8 mouse cellular contexts compared by ENCODE assay signal in the genomic region with DNA sequence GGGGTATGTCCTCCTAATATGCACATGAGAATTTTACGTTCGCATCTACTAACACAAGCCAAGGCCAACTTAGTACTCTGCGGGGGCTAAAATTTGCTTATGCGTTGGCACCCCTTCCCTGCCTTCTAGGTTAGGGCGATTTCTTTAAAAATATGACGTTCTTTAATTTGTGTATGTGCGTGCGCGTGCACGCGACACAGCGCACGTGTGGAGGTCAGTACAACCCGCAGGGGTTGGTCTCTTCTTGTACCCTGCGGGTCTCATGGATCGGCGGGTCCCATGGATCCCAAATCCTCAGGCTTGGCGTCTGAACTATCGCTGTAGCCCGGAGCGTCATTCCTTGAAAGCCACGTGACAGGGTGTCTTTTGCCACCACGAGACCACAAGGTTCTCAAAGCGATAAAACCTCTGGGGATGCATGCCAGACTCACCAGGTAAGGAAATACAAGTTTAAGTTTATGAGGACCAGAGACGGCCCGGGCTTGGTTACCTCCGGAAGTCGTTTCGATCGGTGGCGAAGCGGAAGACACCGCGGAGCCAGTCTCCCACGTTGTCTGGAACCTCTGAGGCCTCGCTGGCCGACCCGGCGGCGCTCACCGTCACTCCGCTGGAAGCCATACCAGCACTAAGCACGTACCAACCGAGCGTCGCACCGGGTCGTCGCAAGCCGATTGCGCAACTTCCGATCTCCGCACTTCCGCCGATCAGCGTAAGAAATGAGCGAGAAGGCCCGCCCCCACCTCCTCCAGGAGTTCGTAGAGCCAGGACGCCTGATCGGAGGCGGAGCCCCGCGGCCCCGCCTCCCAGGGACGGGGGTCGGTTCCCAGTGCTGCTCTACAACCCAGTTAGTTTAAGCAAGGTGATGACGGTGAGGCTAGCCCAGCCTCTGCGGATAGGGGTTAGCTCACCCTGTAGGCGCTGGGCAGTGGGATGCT. TPM values are rescaled to one million over a fixed set of nuclear protein-coding genes. Genes with fewer than 3 reads are reported as not detected.
DNase-seq lines count a peak whose midpoint lies in the region; ATAC-seq lines count a peak whose summit lies in the region.

No protein-coding gene starts in this region.

- H3K4me1 ChIP-seq in lung, embryonic 16.5 days (replicated peaks; ENCODE audit: control insufficient read depth, insufficient read depth, low read length) = peaks cover 13% of the 10 kb centered on the region

- peak overlapping the region; percentile 68 for H3K4me2 ChIP-seq in lung, embryonic 16.5 days (ENCODE audit: low read depth, low read length)

- peak; percentile 96 for DNase-seq in MEL-GATA-1-ER (ENCODE audit: extremely low read depth, low read depth)
- DNase-seq in cerebellum, adult 8-10 months = peak; percentile 92
- DNase-seq in forelimb bud, embryonic 11.5 days (ENCODE audit: low read depth, low spot score) = peak; percentile 94
- DNase-seq in layer of hippocampus, adult 9-10 months (ENCODE audit: low spot score) = peak; percentile 80
- DNase-seq in ovary, postnatal 10 days (ENCODE audit: low spot score) = peak; percentile 76
- DNase-seq in thymus, postnatal 10 days (ENCODE audit: low spot score in 2 of 2) = peak; percentile 88 to 90

- peak; percentile 89 to 92 for ATAC-seq in hematopoietic stem cell, adult 5-6 weeks (replicated peaks in 1 of 2; ENCODE audit: insufficient read depth in 1 of 2, low FRiP score in 2 of 2, low TSS enrichment in 1 of 2, low read depth in 1 of 2, poor library complexity in 2 of 2, severe bottlenecking in 2 of 2)
- ATAC-seq in lung, embryonic 16.5 days (ENCODE audit: low read depth) = peak; percentile 89

- H3K9ac ChIP-seq in lung, embryonic 16.5 days (ENCODE audit: low read length) = peak overlapping the region; percentile 82

- peak overlapping the region; percentile 77 for H3K4me3 ChIP-seq in lung, embryonic 16.5 days (ENCODE audit: low read length)

- no peaks in the 10 kb centered on the region for H3K9me3 ChIP-seq in lung, embryonic 16.5 days (ENCODE audit: control insufficient read depth, low read length)

- peaks cover 5% of the 10 kb centered on the region for H3K36me3 ChIP-seq in lung, embryonic 16.5 days (ENCODE audit: control insufficient read depth, insufficient read depth, low read length)

- under 1% methylated on average over 70 of the region's 70 CpGs for WGBS in lung, embryonic 16.5 days

- H3K27me3 ChIP-seq in lung, embryonic 16.5 days (ENCODE audit: control insufficient read depth, insufficient read depth, low read depth, low read length) = no peaks in the 10 kb centered on the region

- H3K27ac ChIP-seq in lung, embryonic 16.5 days (ENCODE audit: low read length) = peak overlapping the region; percentile 81

RNA-seq across cellular contexts. Expression of a gene that starts 0.5 kb away (rescaled TPM):
- total RNA-seq in hematopoietic stem cell, adult 5-6 weeks (2017) = 23.4 and 49.8 TPM in 2 replicates
- 389 and 399 TPM in 2 replicates for polyA plus RNA-seq in lung, embryonic 16.5 days (2015; fragmentation: Nextera tagmentation; extraction: Ambion mirVana)

RNA-seq across cellular contexts. Expression of a gene that starts 1.2 kb away (rescaled TPM):
- 1.4 TPM in 2 replicates for total RNA-seq in hematopoietic stem cell, adult 5-6 weeks (2017)
- 5.1 TPM in 2 replicates for polyA plus RNA-seq in lung, embryonic 16.5 days (2015; fragmentation: Nextera tagmentation; extraction: Ambion mirVana)

RNA-seq across cellular contexts. Expression of a gene that starts 6.6 kb away (rescaled TPM):
- not detected in 2 replicates for total RNA-seq in hematopoietic stem cell, adult 5-6 weeks (2017)
- 0.26 and 0.41 TPM in 2 replicates for polyA plus RNA-seq in lung, embryonic 16.5 days (2015; fragmentation: Nextera tagmentation; extraction: Ambion mirVana)

RNA-seq across cellular contexts. Expression of a gene that starts 6.9 kb away (rescaled TPM):
- 1.0 and 3.7 TPM in 2 replicates for total RNA-seq in hematopoietic stem cell, adult 5-6 weeks (2017)
- 0.69 and 0.88 TPM in 2 replicates for polyA plus RNA-seq in lung, embryonic 16.5 days (2015; fragmentation: Nextera tagmentation; extraction: Ambion mirVana)

RNA-seq across cellular contexts. Expression of a gene that starts 39.0 kb away (rescaled TPM):
- total RNA-seq in hematopoietic stem cell, adult 5-6 weeks (2017) = not detected in 2 replicates
- 22.5 and 26.8 TPM in 2 replicates for polyA plus RNA-seq in lung, embryonic 16.5 days (2015; fragmentation: Nextera tagmentation; extraction: Ambion mirVana)

Comparison
In these comparisons a context has a peak if more than half of its experiments do, and no peak if none do; other contexts are left out.
1. Peak in every context shown above with its lines: DNase-seq, ATAC-seq, H3K4me3 ChIP-seq and H3K27ac ChIP-seq.